Mouse (Mus musculus) MEL (cell line): Measurements from ENCODE around the gene Gm45021. TPM values are rescaled to one million over a fixed set of nuclear protein-coding genes. Genes with fewer than 3 reads are reported as not detected.

Source experiments
- DNase-seq: peaks from one replicate; pipeline ENCODE4 v3.0.0; 2011; ENCODE audit warnings: low read depth, low spot score
- H3K27ac ChIP-seq: 2 replicates; pipeline ENCODE4 v1.5.1; 2012; ENCODE audit warnings: low read depth, mild to moderate bottlenecking, control low read depth, low read length, moderate library complexity; ENCODE audit not compliant: control insufficient read depth
- H3K27me3 ChIP-seq, 2 experiments: fragments of 150-350 bp in 1 of 2; sonication (generic) in 1 of 2; 2 replicates each; pipeline ENCODE4 v1.6.1; 2012; ENCODE audit warnings: low read length in 2 of 2, mild to moderate bottlenecking in 2 of 2, improper control_type of control experiment in 1 of 2, moderate library complexity in 1 of 2; ENCODE audit not compliant: insufficient read depth in 2 of 2, control insufficient read depth in 1 of 2
- H3K36me3 ChIP-seq, 2 experiments: 2 replicates each; pipeline ENCODE4 v1.6.1; 2012 to 2014; ENCODE audit warnings: low read length in 2 of 2, improper control_type of control experiment in 1 of 2, inconsistent platforms in 1 of 2, mild to moderate bottlenecking in 1 of 2; ENCODE audit not compliant: insufficient read depth in 2 of 2, control insufficient read depth in 1 of 2
- H3K4me1 ChIP-seq, 2 experiments: fragments of 150-350 bp in 1 of 2; sonication (generic) in 1 of 2; 2 replicates each; pipeline ENCODE4 v1.6.1; 2012; ENCODE audit warnings: low read length in 2 of 2, improper control_type of control experiment in 1 of 2, mild to moderate bottlenecking in 1 of 2; ENCODE audit not compliant: insufficient read depth in 2 of 2, control insufficient read depth in 1 of 2
- H3K4me3 ChIP-seq, 2 experiments: fragments of 150-350 bp in 1 of 2; sonication (generic) in 1 of 2; 2 replicates each; pipeline ENCODE4 v1.5.1; 2012; ENCODE audit warnings: low read depth in 2 of 2, low read length in 2 of 2, mild to moderate bottlenecking in 2 of 2, moderate library complexity in 2 of 2, control low read depth in 1 of 2, improper control_type of control experiment in 1 of 2; ENCODE audit not compliant: control insufficient read depth in 1 of 2, insufficient read depth in 1 of 2
- H3K79me2 ChIP-seq: 2 replicates; pipeline ENCODE4 v1.6.1; 2012; ENCODE audit warnings: mild to moderate bottlenecking, low read length, moderate library complexity; ENCODE audit not compliant: control insufficient read depth, poor library complexity, insufficient read depth
- H3K9ac ChIP-seq: 2 replicates; pipeline ENCODE4 v1.6.1; 2012; ENCODE audit warnings: low read depth, mild to moderate bottlenecking, control low read depth, low read length, moderate library complexity; ENCODE audit not compliant: control insufficient read depth, poor library complexity, severe bottlenecking
- H3K9me3 ChIP-seq: fragments of 150-350 bp; sonication (generic); replicated peaks from 2 replicates; pipeline ENCODE4 v1.6.1; 2012; ENCODE audit warnings: mild to moderate bottlenecking, low read length, improper control_type of control experiment, moderate library complexity; ENCODE audit not compliant: insufficient read depth
- CHD1 ChIP-seq: IDR thresholded peaks from 2 replicates; pipeline ENCODE4 v1.6.1; 2012; ENCODE audit warnings: low read depth, mild to moderate bottlenecking, inconsistent platforms, low read length, improper control_type of control experiment
- CHD2 ChIP-seq: IDR thresholded peaks from 2 replicates; pipeline ENCODE4 v1.6.1; 2011; ENCODE audit warnings: low read length, improper control_type of control experiment
- EP300 ChIP-seq, 2 experiments: IDR thresholded peaks; 2 replicates each; pipeline ENCODE4 v1.6.1; 2011; ENCODE audit warnings: improper control_type of control experiment in 2 of 2, low read length in 2 of 2, low read depth in 1 of 2, mild to moderate bottlenecking in 1 of 2
- ETS1 ChIP-seq: IDR thresholded peaks from 2 replicates; pipeline ENCODE4 v1.6.1; 2012; ENCODE audit warnings: low read depth, mild to moderate bottlenecking, inconsistent platforms, low read length, improper control_type of control experiment, moderate library complexity
- GABPA ChIP-seq: IDR thresholded peaks from 2 replicates; pipeline ENCODE4 v1.6.1; 2012; ENCODE audit warnings: low read depth, mild to moderate bottlenecking, inconsistent platforms, low read length, improper control_type of control experiment, moderate library complexity
- GATA1 ChIP-seq: IDR thresholded peaks from 2 replicates; pipeline ENCODE4 v1.6.1; 2011; ENCODE audit warnings: low read depth, low read length, improper control_type of control experiment
- HCFC1 ChIP-seq: IDR thresholded peaks from 2 replicates; pipeline ENCODE4 v1.6.1; 2012; ENCODE audit warnings: low read depth, mild to moderate bottlenecking, inconsistent platforms, low read length, improper control_type of control experiment, moderate library complexity
- MAFK ChIP-seq: IDR thresholded peaks from 2 replicates; pipeline ENCODE4 v1.6.1; 2011; ENCODE audit warnings: low read depth, mild to moderate bottlenecking, low read length, improper control_type of control experiment, borderline replicate concordance
- MAX ChIP-seq: IDR thresholded peaks from 2 replicates; pipeline ENCODE4 v1.6.1; 2011; ENCODE audit warnings: low read length, improper control_type of control experiment
- MEF2A ChIP-seq: IDR thresholded peaks from 2 replicates; pipeline ENCODE4 v1.6.1; 2014; ENCODE audit warnings: low read depth, mild to moderate bottlenecking, inconsistent platforms, low read length, improper control_type of control experiment; ENCODE audit not compliant: poor library complexity, insufficient replicate concordance, severe bottlenecking; ENCODE audit errors: extremely low read depth
- MXI1 ChIP-seq: IDR thresholded peaks from 2 replicates; pipeline ENCODE4 v1.6.1; 2011; ENCODE audit warnings: mild to moderate bottlenecking, low read depth, low read length, improper control_type of control experiment
- MYB ChIP-seq: IDR thresholded peaks from 2 replicates; pipeline ENCODE4 v1.6.1; 2011; ENCODE audit warnings: mild to moderate bottlenecking, low read depth, low read length, improper control_type of control experiment
- MYC ChIP-seq: IDR thresholded peaks from 2 replicates; pipeline ENCODE4 v1.6.1; 2011; ENCODE audit warnings: low read depth, mild to moderate bottlenecking, low read length, improper control_type of control experiment, moderate library complexity
- NELFE ChIP-seq: IDR thresholded peaks from 2 replicates; pipeline ENCODE4 v1.6.1; 2011; ENCODE audit warnings: low read depth, low read length, improper control_type of control experiment
- NRF1 ChIP-seq: IDR thresholded peaks from 2 replicates; pipeline ENCODE4 v1.6.1; 2014; ENCODE audit warnings: low read depth, mild to moderate bottlenecking, inconsistent platforms, low read length, improper control_type of control experiment, moderate library complexity; ENCODE audit not compliant: poor library complexity, insufficient read depth, severe bottlenecking
- POLR2AphosphoS2 ChIP-seq: IDR thresholded peaks from 2 replicates; pipeline ENCODE4 v1.6.1; 2011; ENCODE audit warnings: low read length, improper control_type of control experiment
- POLR2AphosphoS5 ChIP-seq: IDR thresholded peaks from 2 replicates; pipeline ENCODE4 v1.6.1; 2012; ENCODE audit warnings: low read depth, borderline replicate concordance, mild to moderate bottlenecking, inconsistent platforms, low read length, moderate library complexity, mixed read lengths
- RAD21 ChIP-seq: IDR thresholded peaks from 2 replicates; pipeline ENCODE4 v1.6.1; 2011; ENCODE audit warnings: mild to moderate bottlenecking, low read depth, low read length, improper control_type of control experiment
- RCOR1 ChIP-seq: IDR thresholded peaks from 2 replicates; pipeline ENCODE4 v1.6.1; 2012; ENCODE audit warnings: low read depth, mild to moderate bottlenecking, inconsistent platforms, low read length, improper control_type of control experiment
- SIN3A ChIP-seq: IDR thresholded peaks from 2 replicates; pipeline ENCODE4 v1.6.1; 2012; ENCODE audit warnings: low read length, improper control_type of control experiment, inconsistent platforms
- SMC3 ChIP-seq: IDR thresholded peaks from 2 replicates; pipeline ENCODE4 v1.6.1; 2011; ENCODE audit warnings: low read depth, low read length, improper control_type of control experiment
- TBP ChIP-seq: IDR thresholded peaks from 2 replicates; pipeline ENCODE4 v1.8.0; 2011; ENCODE audit warnings: low read depth, low read length, improper control_type of control experiment
- UBTF ChIP-seq: IDR thresholded peaks from 2 replicates; pipeline ENCODE4 v1.6.1; 2012; ENCODE audit warnings: low read depth, mild to moderate bottlenecking, inconsistent platforms, low read length, improper control_type of control experiment, moderate library complexity, borderline replicate concordance; ENCODE audit not compliant: insufficient read depth
- USF2 ChIP-seq, 2 experiments: IDR thresholded peaks; 2 replicates each; pipeline ENCODE4 v1.6.1; 2011 to 2012; ENCODE audit warnings: improper control_type of control experiment in 2 of 2, low read length in 2 of 2, borderline replicate concordance in 1 of 2, inconsistent platforms in 1 of 2, low read depth in 1 of 2, mild to moderate bottlenecking in 1 of 2; ENCODE audit not compliant: insufficient read depth in 1 of 2
- ZC3H11A ChIP-seq: IDR thresholded peaks from 2 replicates; pipeline ENCODE4 v1.6.1; 2012; ENCODE audit warnings: low read depth, mild to moderate bottlenecking, inconsistent platforms, low read length, improper control_type of control experiment
- ZKSCAN1 ChIP-seq: IDR thresholded peaks from 2 replicates; pipeline ENCODE4 v1.6.1; 2012; ENCODE audit warnings: low read depth, mild to moderate bottlenecking, inconsistent platforms, low read length, improper control_type of control experiment, moderate library complexity
- ZMIZ1 ChIP-seq: IDR thresholded peaks from 2 replicates; pipeline ENCODE4 v1.6.1; 2012; ENCODE audit warnings: low read depth, mild to moderate bottlenecking, inconsistent platforms, low read length, improper control_type of control experiment, moderate library complexity
- polyA plus RNA-seq, 2 experiments: library from polyadenylated mRNA; stranded (reverse) in 1 of 2; unstranded in 1 of 2; fragments of >175 nt in 1 of 2; fragments of >200 nt in 1 of 2; gene quantifications; 2 replicates each; pipeline versions ENCODE4 v1.2.1 to v1.2.4; 2012; ENCODE audit warnings: low replicate concordance in 2 of 2, low read depth in 1 of 2; ENCODE audit not compliant: insufficient read length in 2 of 2, insufficient read depth in 1 of 2, missing spikeins in 1 of 2
- total RNA-seq: library from RNA; depleted of rRNA; stranded (reverse); fragments of 300-350 nt; gene quantifications from 2 replicates; pipeline ENCODE4 v1.2.3, GENCODE M21; 2012

The Gm45021 gene
- total and polyA plus RNA-seq, 3 experiments, result not detected

DNA sequence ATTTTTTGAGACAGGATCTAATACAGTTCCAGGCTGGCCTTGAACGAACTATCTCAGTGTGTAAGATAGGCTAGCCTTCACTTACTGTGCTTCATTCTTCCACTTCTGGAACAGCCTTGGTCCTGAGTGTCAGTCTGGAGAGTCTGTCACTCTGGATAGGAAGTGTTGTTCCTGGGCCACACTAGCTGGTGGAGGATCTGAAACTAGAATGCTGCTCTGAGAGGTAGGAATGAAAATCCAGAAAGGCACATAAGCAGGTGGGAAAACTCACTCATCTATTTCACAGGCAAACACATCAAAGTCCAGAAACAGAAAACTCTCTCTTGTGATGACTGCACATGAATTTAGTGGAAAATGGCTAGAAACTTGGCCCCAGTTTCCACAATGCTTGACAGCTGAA is 11.2 kb downstream of the Gm45021 start:
- H3K4me1 ChIP-seq, result no peaks in the 10 kb centered on the region
- no peak overlapping the region for H3K4me3 ChIP-seq
- H3K79me2 ChIP-seq, result no peaks in the 10 kb centered on the region
- no peak overlapping the region for H3K27ac ChIP-seq
- H3K36me3 ChIP-seq, result no peaks in the 10 kb centered on the region
- H3K9ac ChIP-seq, result no peak overlapping the region
- no peak for DNase-seq
- TF ChIP-seq RCOR1 (no peak), CHD1 (no peak), NELFE (no peak), UBTF (no peak), MAFK (no peak), MYB (no peak), MEF2A (no peak), HCFC1 (no peak), SIN3A (no peak), ZC3H11A (no peak), POLR2AphosphoS2 (no peak), SMC3 (no peak), MYC (no peak)
- H3K9me3 ChIP-seq, result no peaks in the 10 kb centered on the region
- H3K27me3 ChIP-seq, result no peaks in the 10 kb centered on the region

DNA sequence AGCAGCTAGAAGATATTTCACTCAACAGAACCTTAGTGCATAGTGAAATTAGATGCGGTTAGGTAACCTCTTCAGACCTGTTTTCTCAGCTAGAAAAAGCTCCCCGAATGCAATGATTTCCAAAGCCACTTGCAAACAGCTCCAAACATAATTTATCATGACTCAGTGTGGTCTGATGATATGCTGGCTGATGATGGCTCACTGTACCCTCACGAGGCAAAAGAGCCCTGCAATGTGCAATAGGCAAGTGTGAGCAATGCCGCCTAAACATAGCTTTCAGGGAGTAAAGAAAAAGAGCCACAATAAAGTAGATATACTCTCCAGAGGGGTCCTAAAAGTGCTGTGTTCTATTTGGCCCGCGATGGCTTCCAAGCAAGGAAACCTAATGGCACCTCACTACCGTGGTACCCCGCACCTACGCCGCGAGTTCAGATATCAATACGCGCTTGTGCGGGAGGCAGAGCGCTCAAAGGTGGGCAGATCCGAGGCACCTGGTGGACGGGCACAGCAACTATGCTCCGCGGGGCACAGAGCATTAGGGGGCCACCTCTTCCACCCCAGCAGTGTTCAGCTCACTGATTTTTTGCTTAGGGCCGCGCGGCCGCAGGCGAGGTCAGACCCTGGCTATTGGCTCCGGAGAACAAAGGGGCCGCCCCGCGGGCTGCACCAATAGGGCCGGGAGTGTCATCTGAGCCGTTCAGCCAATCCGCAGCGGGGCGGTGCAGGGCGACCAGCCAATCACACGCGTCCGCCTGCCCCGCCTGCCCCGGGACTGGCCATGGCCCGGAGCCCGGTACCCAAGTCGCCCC is 12.1 kb downstream of the Gm45021 start, which contains the start of gene Zfp775:
TSS of gene Zfp775 (plus strand) at position 793 of the 809 bp plus-strand sequence.
- no peaks in the 10 kb centered on the region for H3K4me1 ChIP-seq
- TF ChIP-seq POLR2AphosphoS5 (no peak), RAD21 (no peak), ZMIZ1 (no peak), NELFE (no peak), ETS1 (no peak), CHD1 (no peak), USF2 (IDR thresholded peaks at IDR 0.05; ENCODE audit: borderline replicate concordance in 1 of 2, insufficient read depth in 1 of 2, low read depth in 1 of 2, low read length in 2 of 2) (no peak), NRF1 (no peak), UBTF (no peak), TBP (no peak), MAX (no peak), EP300 (IDR thresholded peaks at IDR 0.05; ENCODE audit: low read depth in 1 of 2, low read length in 2 of 2) (no peak), GABPA (no peak), MAFK (no peak), SMC3 (no peak), RCOR1 (no peak), GATA1 (no peak), MXI1 (no peak), CHD2 (no peak), ZKSCAN1 (no peak)
- TF ChIP-seq, all 39 proteins: peak for 0
- Histone ChIP-seq H3K4me3 (no peak within 1 kb of the TSS), H3K79me2 (no peaks in the 10 kb centered on the region), H3K9ac (no peak within 1 kb of the TSS), H3K9me3 (no peaks in the 10 kb centered on the region), H3K27ac (no peak within 1 kb of the TSS), H3K36me3 (no peaks in the 10 kb centered on the region), H3K27me3 (no peaks in the 10 kb centered on the region)
- DNase-seq, result no peak
